Mouse (Mus musculus) hindbrain, postnatal 0 days (tissue): Measurements from ENCODE around the gene Rnf216. TPM values are rescaled to one million over a fixed set of nuclear protein-coding genes. Genes with fewer than 3 reads are reported as not detected.

Experiments
- ATAC-seq: fragments of 200-750 bp; cut with Nextera tagmentation; 2 replicates; pipeline ENCODE4 v1.8.0; 2017; ENCODE audit warnings: mild to moderate bottlenecking, moderate TSS enrichment, moderate library complexity
- DNase-seq: peaks from one replicate; pipeline ENCODE4 v3.0.0-alpha.2; 2015; ENCODE audit warnings: low spot score
- H3K27ac ChIP-seq: fragments of 300-500 bp; sonication (generic); 2 replicates; pipeline ENCODE4 v1.5.1; 2014; ENCODE audit warnings: mild to moderate bottlenecking
- H3K27me3 ChIP-seq: fragments of 300-500 bp; sonication (generic); 2 replicates; pipeline ENCODE4 v1.6.1; 2014; ENCODE audit warnings: low read length, mixed read lengths; ENCODE audit not compliant: insufficient read depth
- H3K36me3 ChIP-seq: fragments of 300-500 bp; sonication (generic); 2 replicates; pipeline ENCODE4 v1.6.1; 2014; ENCODE audit warnings: low read length, mixed read lengths; ENCODE audit not compliant: insufficient read depth
- H3K4me1 ChIP-seq: fragments of 300-500 bp; sonication (generic); 2 replicates; pipeline ENCODE4 v1.6.1; 2014; ENCODE audit warnings: antibody characterized with exemption, low read length, mixed read lengths; ENCODE audit not compliant: insufficient read depth
- H3K4me2 ChIP-seq: fragments of 300-500 bp; sonication (generic); 2 replicates; pipeline ENCODE4 v1.6.1; 2014; ENCODE audit warnings: low read depth, mild to moderate bottlenecking, low read length, moderate library complexity, mixed read lengths
- H3K4me3 ChIP-seq: fragments of 300-500 bp; sonication (generic); 2 replicates; pipeline ENCODE4 v1.5.1; 2014; ENCODE audit warnings: low read length
- H3K9ac ChIP-seq: fragments of 300-500 bp; sonication (generic); replicated peaks from 2 replicates; pipeline ENCODE4 v1.6.1; 2014; ENCODE audit warnings: mild to moderate bottlenecking, low read length, moderate library complexity, mixed read lengths
- H3K9me3 ChIP-seq: fragments of 300-500 bp; sonication (generic); 2 replicates; pipeline ENCODE4 v1.6.1; 2016; ENCODE audit warnings: low read length, mixed read lengths
- CTCF ChIP-seq: IDR thresholded peaks from 2 replicates; pipeline ENCODE4 v1.5.1; 2016; ENCODE audit warnings: antibody characterized with exemption, control low read depth, low read depth
- WGBS: fragments of 180-500 bp; shearing (Covaris S2); extraction: QIAGEN DNeasy Blood & Tissue Kit; methylation state at CpG from one replicate; pipeline ENCODE4 v1.1.7; 2014; 5-methylcytosine and 5-hydroxymethylcytosine counted together
- polyA plus RNA-seq: library from polyadenylated mRNA; unstranded; fragments of >200 nt; fragmentation: Nextera tagmentation; extraction: Ambion mirVana; gene quantifications from 2 replicates; pipeline ENCODE4 v1.2.1, GENCODE M21; 2015
- total RNA-seq: library from RNA; depleted of rRNA; stranded (reverse); fragments of >200 nt; gene quantifications from 2 replicates; pipeline ENCODE4 v1.2.3, GENCODE M21; 2014

Gene Rnf216
- total and polyA plus RNA-seq, 2 experiments from 2014 or later, result 25.3 to 28.0 TPM

GRCm38 (mm10) chr5:143032639-143033146 is 80.1 kb downstream of the Rnf216 start:
- Histone ChIP-seq H3K36me3 (no peaks in the 10 kb centered on the region; the same call in 1 of the 2 replicates), H3K9ac (no peak overlapping the region), H3K4me1 (no peaks in the 10 kb centered on the region), H3K4me2 (no peak overlapping the region), H3K27ac (no peak overlapping the region), H3K27me3 (no peaks in the 10 kb centered on the region), H3K4me3 (no peak overlapping the region), H3K9me3 (no peaks in the 10 kb centered on the region)
- TF ChIP-seq CTCF, result no peak
- DNase-seq (no peak), ATAC-seq (no peak)
- WGBS, result 43% methylated on average over 2 of the region's 2 CpGs

- 51% methylated on average over 7 of the region's 7 CpGs for WGBS
- no peak for ATAC-seq
- TF ChIP-seq CTCF, result no peak
- H3K27ac ChIP-seq, result no peak overlapping the region
- no peak for DNase-seq
- no peak overlapping the region for H3K4me3 ChIP-seq
- H3K9ac ChIP-seq, result no peak overlapping the region
- H3K27me3 ChIP-seq, result no peaks in the 10 kb centered on the region
- peaks cover 4% of the 10 kb centered on the region; the same call in 1 of the 2 replicates for H3K36me3 ChIP-seq
- no peaks in the 10 kb centered on the region for H3K9me3 ChIP-seq
- no peak overlapping the region for H3K4me2 ChIP-seq
- no peaks in the 10 kb centered on the region for H3K4me1 ChIP-seq
These were observed 81.1 kb downstream of the Rnf216 start for GRCm38 (mm10) chr5:143031681-143032080.

- Histone ChIP-seq H3K27me3 (no peaks in the 10 kb centered on the region), H3K4me1 (no peaks in the 10 kb centered on the region), H3K36me3 (peaks cover 5% of the 10 kb centered on the region; the same call in 1 of the 2 replicates), H3K4me2 (no peak overlapping the region), H3K9ac (no peak overlapping the region), H3K9me3 (no peaks in the 10 kb centered on the region), H3K4me3 (no peak overlapping the region), H3K27ac (no peak overlapping the region)
- ATAC-seq, result no peak
- no peak for TF ChIP-seq CTCF
- DNase-seq, result no peak
- 36% methylated on average over 4 of the region's 4 CpGs for WGBS
These were observed 81.6 kb downstream of the Rnf216 start for GRCm38 (mm10) chr5:143031193-143031592.

- no peaks in the 10 kb centered on the region for H3K4me1 ChIP-seq
- peaks cover 15% of the 10 kb centered on the region; the same call in 1 of the 2 replicates for H3K36me3 ChIP-seq
- H3K9me3 ChIP-seq, result no peaks in the 10 kb centered on the region
- H3K27me3 ChIP-seq, result no peaks in the 10 kb centered on the region
- ATAC-seq (no peak), DNase-seq (no peak)
- no peak overlapping the region for H3K27ac ChIP-seq
- H3K9ac ChIP-seq, result no peak overlapping the region
- no peak for TF ChIP-seq CTCF
- H3K4me2 ChIP-seq, result no peak overlapping the region
- 92% methylated on average over 2 of the region's 2 CpGs for WGBS
- H3K4me3 ChIP-seq, result no peak overlapping the region
These were observed 88.9 kb downstream of the Rnf216 start for GRCm38 (mm10) chr5:143023887-143024286.

GRCm38 (mm10) chr5:143022956-143023355 is 89.8 kb downstream of the Rnf216 start:
- Histone ChIP-seq H3K9me3 (no peaks in the 10 kb centered on the region), H3K27ac (no peak overlapping the region), H3K4me1 (no peaks in the 10 kb centered on the region), H3K4me3 (no peak overlapping the region), H3K27me3 (no peaks in the 10 kb centered on the region), H3K9ac (no peak overlapping the region), H3K4me2 (no peak overlapping the region), H3K36me3 (peaks cover 15% of the 10 kb centered on the region; the same call in 1 of the 2 replicates)
- 95% methylated on average over 1 of the region's 1 CpGs for WGBS
- no peak for TF ChIP-seq CTCF
- ATAC-seq (no peak), DNase-seq (no peak)

- DNase-seq (no peak), ATAC-seq (no peak)
- Histone ChIP-seq H3K4me2 (no peak overlapping the region), H3K4me1 (no peaks in the 10 kb centered on the region), H3K27ac (no peak overlapping the region), H3K9ac (no peak overlapping the region), H3K27me3 (no peaks in the 10 kb centered on the region), H3K36me3 (peaks cover 12% of the 10 kb centered on the region; the same call in 1 of the 2 replicates), H3K9me3 (no peaks in the 10 kb centered on the region), H3K4me3 (no peak overlapping the region)
- no peak for TF ChIP-seq CTCF
- WGBS, result 85% methylated on average over 5 of the region's 5 CpGs
These were observed 95.4 kb downstream of the Rnf216 start for GRCm38 (mm10) chr5:143017401-143017800.

- no peak for TF ChIP-seq CTCF
- no peak overlapping the region for H3K4me3 ChIP-seq
- no peak overlapping the region for H3K9ac ChIP-seq
- H3K27ac ChIP-seq, result peak overlapping the region; percentile 71
- peak; percentile 88 for ATAC-seq
- H3K4me2 ChIP-seq, result no peak overlapping the region
- H3K9me3 ChIP-seq, result no peaks in the 10 kb centered on the region
- WGBS, result 28% methylated on average over 10 of the region's 11 CpGs
- H3K36me3 ChIP-seq, result peaks cover 16% of the 10 kb centered on the region; the same call in 1 of the 2 replicates
- no peaks in the 10 kb centered on the region for H3K27me3 ChIP-seq
- DNase-seq, result peak; percentile 45
- H3K4me1 ChIP-seq, result peaks cover 5% of the 10 kb centered on the region; the same call in 1 of the 2 replicates
These were observed 103.4 kb downstream of the Rnf216 start for GRCm38 (mm10) chr5:143009383-143009782.
